Mouse (Mus musculus): ENCODE measurements around the gene Tnfsf8. TPM values are rescaled to one million over a fixed set of nuclear protein-coding genes. Genes with fewer than 3 reads are reported as not detected.

The Tnfsf8 gene
- polyA plus RNA-seq (2014; fragmentation: Illumina TruSeq; extraction: RNeasy Lipid Tissue Mini Kit (QIAGEN cat#74804); ENCODE audit: insufficient read depth, low read depth, low replicate concordance) = 0.60 TPM

GRCm38 (mm10) chr4:63860688-63861540 lies at the start of gene Tnfsf8:
TSS of gene Tnfsf8 (minus strand) at chr4:63861347.

Other genes with a start within 250 kb of the Tnfsf8 start
- not detected for gene Tex48, start 238.9 kb downstream of the Tnfsf8 start, polyA plus RNA-seq (2014; fragmentation: Illumina TruSeq; extraction: RNeasy Lipid Tissue Mini Kit (QIAGEN cat#74804); ENCODE audit: insufficient read depth, low read depth, low replicate concordance)
- not detected for gene Gm11214, start 198.0 kb downstream of the Tnfsf8 start, polyA plus RNA-seq (2014; fragmentation: Illumina TruSeq; extraction: RNeasy Lipid Tissue Mini Kit (QIAGEN cat#74804); ENCODE audit: insufficient read depth, low read depth, low replicate concordance)
- gene Tnfsf15, start 116.2 kb downstream of the Tnfsf8 start, polyA plus RNA-seq (2014; fragmentation: Illumina TruSeq; extraction: RNeasy Lipid Tissue Mini Kit (QIAGEN cat#74804); ENCODE audit: insufficient read depth, low read depth, low replicate concordance) = 0.19 TPM
- 3.1 TPM for gene Tnc, start 185.7 kb upstream of the Tnfsf8 start, polyA plus RNA-seq (2014; fragmentation: Illumina TruSeq; extraction: RNeasy Lipid Tissue Mini Kit (QIAGEN cat#74804); ENCODE audit: insufficient read depth, low read depth, low replicate concordance)

All from lung, adult 10 weeks (tissue).